Mouse (Mus musculus) inflammation-experienced regulatory T-cells, adult 6 months (primary cell): ENCODE measurements around the gene Osbpl6. TPM values are rescaled to one million over a fixed set of nuclear protein-coding genes. Genes with fewer than 3 reads are reported as not detected.
A peak's percentile ranks its signal among the peaks of the same experiment; 100 is the strongest.

ENCODE experiments used
- ATAC-seq: one replicate; pipeline ENCODE4 v1.8.0; 2017
- polyA plus RNA-seq, 3 experiments: library from polyadenylated mRNA; unstranded; fragments of 100-300 nt; shearing (Covaris generic); gene quantifications; one replicate each; pipeline ENCODE4 v1.2.1; 2017

Gene Osbpl6
- polyA plus RNA-seq, 3 experiments from 2014 or later = 0.09 TPM; not detected in 2

- no peak for ATAC-seq
Measured at GRCm38 (mm10) chr2:76421411-76421924, 15.2 kb downstream of the Osbpl6 start.

GRCm38 (mm10) chr2:76426816-76427215 is 20.5 kb downstream of the Osbpl6 start:
- no peak for ATAC-seq

- ATAC-seq = peak; percentile 28
Measured at GRCm38 (mm10) chr2:76429318-76429717, 23.0 kb downstream of the Osbpl6 start.

- ATAC-seq = no peak
Measured at GRCm38 (mm10) chr2:76429855-76430254, 23.5 kb downstream of the Osbpl6 start.

GRCm38 (mm10) chr2:76430539-76430938 is 24.2 kb downstream of the Osbpl6 start:
- ATAC-seq = no peak

GRCm38 (mm10) chr2:76434224-76434623 is 27.9 kb downstream of the Osbpl6 start:
- ATAC-seq = no peak

- ATAC-seq = no peak
Measured at GRCm38 (mm10) chr2:76435667-76436239, 29.4 kb downstream of the Osbpl6 start.

- ATAC-seq = no peak
Measured at GRCm38 (mm10) chr2:76437372-76437771, 31.1 kb downstream of the Osbpl6 start.

GRCm38 (mm10) chr2:76439540-76439939 is 33.2 kb downstream of the Osbpl6 start:
- no peak for ATAC-seq

GRCm38 (mm10) chr2:76442086-76442485 is 35.8 kb downstream of the Osbpl6 start:
- ATAC-seq = no peak

GRCm38 (mm10) chr2:76449836-76450355 is 43.6 kb downstream of the Osbpl6 start:
- no peak for ATAC-seq

GRCm38 (mm10) chr2:76466723-76467122 is 60.4 kb downstream of the Osbpl6 start:
- ATAC-seq = no peak

GRCm38 (mm10) chr2:76468204-76468603 is 61.9 kb downstream of the Osbpl6 start:
- ATAC-seq = no peak

- no peak for ATAC-seq
Measured at GRCm38 (mm10) chr2:76469091-76469750, 62.9 kb downstream of the Osbpl6 start.

- ATAC-seq = no peak
Measured at GRCm38 (mm10) chr2:76469751-76470099, 63.4 kb downstream of the Osbpl6 start.

- no peak for ATAC-seq
Measured at GRCm38 (mm10) chr2:76470391-76470790, 64.1 kb downstream of the Osbpl6 start.

- ATAC-seq = no peak
Measured at GRCm38 (mm10) chr2:76475788-76476187, 69.5 kb downstream of the Osbpl6 start.

- no peak for ATAC-seq
Measured at GRCm38 (mm10) chr2:76488764-76489163, 82.5 kb downstream of the Osbpl6 start.

GRCm38 (mm10) chr2:76490198-76490597 is 83.9 kb downstream of the Osbpl6 start:
- ATAC-seq = no peak

GRCm38 (mm10) chr2:76491371-76491770 is 85.1 kb downstream of the Osbpl6 start:
- ATAC-seq = no peak

GRCm38 (mm10) chr2:76492224-76492623 is 85.9 kb downstream of the Osbpl6 start:
- no peak for ATAC-seq

- ATAC-seq = no peak
Measured at GRCm38 (mm10) chr2:76496006-76496748, 89.9 kb downstream of the Osbpl6 start.

- no peak for ATAC-seq
Measured at GRCm38 (mm10) chr2:76496749-76497140, 90.4 kb downstream of the Osbpl6 start.
